Mouse (Mus musculus) urinary bladder, postnatal 25 days (tissue): ENCODE measurements around the gene Srrt.

ENCODE experiments used
- DNase-seq: peaks from one replicate; pipeline ENCODE4 v3.0.0; 2022; ENCODE audit warnings: low spot score

The Srrt gene

GRCm38 (mm10) chr5:137263897-137264720, 43.4 kb downstream of the Srrt start:
- DNase-seq, result no peak
